In genomic region chr1:64408807-64409582, GRCm38 (mm10) we compare ENCODE assay signal across 8 mouse cellular contexts.
DNase-seq lines count a peak whose midpoint lies in the region; ATAC-seq lines count a peak whose summit lies in the region.

No protein-coding gene starts in this region.

- DNase-seq in gastrocnemius, postnatal 10 days: peak; percentile 25
- DNase-seq in gastrocnemius, adult 8-10 months (ENCODE audit: low spot score in 2 of 2): no peak
- peak; percentile 13 for DNase-seq in ovary, postnatal 14 days (ENCODE audit: low spot score)
- no peak for DNase-seq in ovary, postnatal 10 days (ENCODE audit: low spot score)
- peak; percentile 59 to 62 for DNase-seq in kidney, postnatal 4 days
- DNase-seq in testis, postnatal 10 days (ENCODE audit: low spot score): peak; percentile 45
- no peak for DNase-seq in spleen, adult 12 weeks (ENCODE audit: low spot score)

- ATAC-seq in monocyte, adult 5-6 weeks (replicated peaks; ENCODE audit: insufficient number of reproducible peaks, low FRiP score, low TSS enrichment, poor library complexity, severe bottlenecking): no peak

Comparison
In these comparisons a context has a peak if more than half of its experiments do, and no peak if none do; other contexts are left out.
1. DNase-seq: peak in gastrocnemius, postnatal 10 days (single experiment), ovary, postnatal 14 days (single experiment), kidney, postnatal 4 days (2 of 2) and testis, postnatal 10 days (single experiment); none in gastrocnemius, adult 8-10 months (0 of 2), ovary, postnatal 10 days (single experiment) and spleen, adult 12 weeks (single experiment).